Mouse (Mus musculus): ENCODE results near the gene Nlgn3.
"Not testable (repeated sequence)": the region's sequence is repeated elsewhere in the genome, so short reads cannot be mapped to it uniquely, and the experiment has no call there.

Nlgn3 gene

DNA sequence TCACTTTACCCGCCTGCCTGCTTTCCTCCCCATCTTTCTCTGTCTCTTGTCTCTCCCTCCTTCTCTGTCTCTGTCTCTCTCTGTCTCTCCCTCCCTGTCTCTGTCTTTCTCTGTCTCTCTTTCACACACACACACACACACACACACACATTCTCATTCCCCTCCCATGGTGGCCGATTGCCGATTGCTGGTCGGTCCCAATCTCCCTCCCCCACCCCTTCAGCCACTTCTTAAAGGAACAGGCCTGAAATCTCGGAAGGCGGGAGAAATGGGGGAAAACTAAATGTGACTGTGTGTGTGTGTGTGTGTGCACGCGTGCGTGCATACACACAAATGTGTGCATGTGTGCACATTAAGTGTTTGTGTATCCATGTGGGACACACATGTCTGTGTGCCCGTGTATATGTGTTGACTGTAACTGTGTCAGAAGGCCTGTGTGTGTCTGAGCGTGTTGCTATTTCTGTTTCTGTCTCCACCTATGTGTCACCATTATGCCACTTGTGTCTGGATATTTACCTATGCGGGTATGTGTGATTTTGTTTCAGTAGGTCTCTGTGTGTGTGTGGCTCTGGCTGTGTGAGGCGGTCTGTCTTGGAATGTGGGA lies 1.6 kb downstream of the Nlgn3 start:
- DNase-seq, result peak; percentile 72

DNA sequence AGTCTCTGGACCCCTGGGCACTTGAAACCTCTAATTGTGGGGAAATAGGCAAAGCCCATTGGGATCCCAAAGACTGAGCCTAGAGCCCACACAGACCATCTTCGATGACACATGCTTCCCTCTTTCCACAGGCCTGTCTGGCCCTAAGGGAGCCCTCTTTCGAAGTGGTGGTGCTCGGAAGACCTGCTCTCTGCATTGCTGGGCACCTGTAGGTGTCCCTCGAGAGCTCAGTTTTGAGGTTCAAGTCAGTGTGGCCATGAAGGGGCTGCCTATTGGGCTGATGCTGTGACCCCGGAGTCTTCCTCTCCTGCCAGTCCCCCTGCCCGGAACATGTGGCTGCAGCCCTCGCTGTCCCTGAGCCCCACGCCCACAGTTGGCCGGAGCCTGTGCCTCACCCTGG lies 2.7 kb downstream of the Nlgn3 start:
- no peak for DNase-seq

DNA sequence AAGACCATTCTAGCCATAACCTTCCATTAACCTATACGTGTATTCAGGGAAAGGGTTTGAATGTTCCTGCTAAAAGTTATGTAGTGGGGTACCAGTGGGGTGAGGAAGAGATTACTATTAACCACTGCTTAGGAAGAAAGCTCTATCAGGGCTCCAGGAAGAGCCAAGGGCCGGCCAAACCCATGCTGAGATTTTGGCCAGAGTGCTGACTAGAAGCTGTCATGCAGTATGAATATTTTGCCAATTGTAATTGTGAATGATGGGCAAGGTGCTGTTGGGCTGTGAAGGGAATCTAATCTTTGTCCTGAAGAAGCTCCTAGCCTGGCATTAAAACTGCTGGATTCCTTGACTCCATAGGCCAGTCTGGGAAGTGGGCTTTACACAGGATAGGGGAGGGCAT lies 5.7 kb downstream of the Nlgn3 start:
- no peak for DNase-seq

DNA sequence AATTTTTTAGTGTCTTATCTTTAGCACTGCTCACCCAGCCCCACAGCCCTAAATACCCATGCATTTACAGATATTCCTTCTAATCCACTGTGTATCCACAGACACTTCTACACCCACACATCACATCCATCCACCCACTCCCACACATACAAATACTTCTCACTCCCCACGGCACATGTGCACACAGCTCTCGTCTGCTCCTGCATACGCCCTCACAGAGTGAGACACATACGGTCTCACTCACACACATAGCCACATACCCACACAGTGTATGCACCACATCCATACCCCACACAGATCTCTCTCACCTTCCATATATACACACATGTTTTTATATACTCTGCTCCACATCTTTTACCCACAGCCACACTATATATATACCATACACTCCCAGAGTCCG lies 10.3 kb downstream of the Nlgn3 start:
- DNase-seq, result no peak

DNA sequence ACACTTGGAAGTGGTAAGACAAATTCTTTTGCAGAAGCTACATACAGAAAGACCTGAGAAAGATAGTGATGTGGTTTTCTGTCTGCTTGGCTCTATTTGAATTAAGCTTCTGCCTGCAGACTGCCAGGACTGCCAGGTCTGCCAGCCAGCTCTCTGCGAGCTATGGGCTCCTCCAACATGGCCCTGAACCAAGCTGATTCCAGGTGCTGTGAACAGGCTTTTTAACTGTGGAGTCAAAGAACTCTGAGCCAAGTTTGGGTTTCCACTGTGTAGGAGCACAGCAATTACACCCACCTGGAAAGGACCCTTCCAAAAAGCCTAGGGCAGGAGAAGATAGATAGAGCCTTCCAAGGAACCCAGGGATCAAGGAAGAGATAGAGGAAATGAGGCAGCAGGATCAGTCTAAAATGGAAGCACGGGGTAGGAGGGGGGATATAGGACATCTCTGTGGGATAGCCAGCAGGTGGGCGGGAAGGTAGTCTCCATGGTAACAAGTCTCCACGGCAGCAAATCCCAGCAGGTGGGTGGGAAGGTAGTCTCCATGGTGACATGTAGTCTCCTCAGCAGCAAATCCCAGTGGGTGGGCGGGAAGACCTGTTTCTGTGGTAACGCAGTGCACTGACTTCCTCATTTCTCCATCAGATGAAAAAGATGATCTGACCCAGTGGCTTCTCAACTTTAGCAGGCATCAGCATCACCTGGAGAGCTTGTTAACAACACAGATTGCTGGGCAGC lies 14.8 kb downstream of the Nlgn3 start:
- DNase-seq, result peak; percentile 37

DNA sequence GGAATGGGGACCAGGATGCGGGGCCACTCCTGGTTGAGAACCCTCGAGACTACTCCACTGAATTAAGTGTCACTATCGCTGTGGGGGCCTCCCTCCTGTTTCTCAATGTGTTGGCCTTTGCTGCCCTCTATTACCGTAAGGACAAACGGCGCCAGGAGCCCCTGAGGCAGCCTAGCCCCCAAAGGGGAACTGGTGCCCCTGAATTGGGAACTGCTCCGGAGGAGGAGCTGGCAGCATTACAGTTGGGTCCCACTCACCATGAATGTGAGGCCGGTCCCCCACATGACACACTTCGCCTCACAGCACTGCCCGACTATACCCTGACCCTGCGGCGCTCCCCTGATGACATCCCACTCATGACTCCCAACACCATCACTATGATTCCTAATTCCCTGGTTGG lies 20.8 kb downstream of the Nlgn3 start:
- DNase-seq, result no peak

DNA sequence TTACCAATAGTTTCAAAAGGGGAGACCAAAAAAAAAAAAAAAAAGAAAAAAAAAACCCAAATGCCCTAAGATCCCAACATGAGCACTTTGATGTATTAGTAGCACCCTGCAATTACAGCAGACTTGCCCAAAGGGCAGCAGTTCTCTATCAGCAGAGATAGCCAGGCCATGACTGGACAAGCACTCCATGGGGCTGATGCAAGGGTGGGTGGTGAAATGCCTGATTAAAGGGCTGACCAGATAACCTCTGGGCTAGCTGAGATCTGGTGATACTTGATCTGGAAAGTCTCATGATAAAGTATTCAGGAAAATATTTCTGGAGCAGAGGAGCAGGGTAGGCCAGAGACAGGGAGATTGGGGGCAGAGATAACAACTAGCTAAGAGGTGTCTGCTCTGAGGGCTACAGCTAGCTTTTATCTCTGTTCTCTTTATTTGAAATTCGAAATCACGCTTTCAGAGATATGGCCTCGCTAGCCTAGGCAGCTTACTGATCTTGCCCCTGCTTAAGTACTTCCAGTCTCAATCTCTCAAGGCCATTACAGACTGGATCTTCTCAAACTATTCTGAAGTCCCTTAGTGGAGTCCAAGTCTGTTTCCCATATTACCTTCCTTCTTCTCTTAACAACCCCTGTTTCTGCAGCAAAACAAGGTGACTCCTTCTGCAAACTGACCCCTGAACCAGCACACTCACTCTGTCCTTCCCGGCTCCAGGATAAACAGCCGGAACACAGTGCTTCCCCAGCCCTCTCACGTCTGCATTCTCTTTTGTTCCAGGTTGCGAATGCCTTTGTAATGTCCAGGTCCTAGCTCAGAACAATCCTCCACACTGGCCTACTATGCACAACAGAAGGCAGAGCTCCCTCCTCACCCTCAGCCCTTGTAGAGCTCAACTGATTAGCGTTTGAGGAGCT lies 27.3 kb downstream of the Nlgn3 start:
- DNase-seq, result no peak

DNA sequence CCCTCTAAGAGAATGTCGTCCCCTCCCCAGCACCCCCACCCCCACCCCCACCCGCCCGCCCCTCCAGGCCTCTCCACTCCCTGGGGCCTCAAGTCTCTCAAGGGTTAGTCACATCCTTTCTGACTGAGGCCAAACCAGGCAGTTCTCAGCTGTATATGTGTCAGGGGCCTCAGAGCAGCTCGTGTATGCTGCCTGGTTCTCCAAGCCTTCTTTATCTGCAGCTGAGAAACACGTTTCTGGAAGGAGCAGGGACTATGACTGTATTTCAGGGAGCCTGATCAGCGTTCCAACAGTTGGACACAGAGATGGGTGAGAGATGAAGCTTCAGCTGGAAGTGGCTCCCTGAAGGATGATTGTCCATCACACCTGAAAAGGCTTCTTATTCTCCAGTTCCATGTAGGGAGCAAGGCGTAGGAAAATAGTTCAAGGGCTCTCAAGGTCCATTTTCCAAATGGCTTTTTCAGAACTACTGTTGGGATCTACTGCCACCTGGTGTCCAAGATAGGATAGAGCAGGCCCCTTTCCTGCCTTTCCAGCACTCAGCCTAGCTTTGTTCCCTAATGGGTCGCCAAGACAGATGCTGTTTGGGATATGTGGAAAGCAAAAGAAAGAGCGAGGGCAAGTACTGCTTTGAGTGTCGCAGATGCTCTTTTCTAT lies 30.5 kb downstream of the Nlgn3 start:
- DNase-seq, result peak; percentile 79

DNA sequence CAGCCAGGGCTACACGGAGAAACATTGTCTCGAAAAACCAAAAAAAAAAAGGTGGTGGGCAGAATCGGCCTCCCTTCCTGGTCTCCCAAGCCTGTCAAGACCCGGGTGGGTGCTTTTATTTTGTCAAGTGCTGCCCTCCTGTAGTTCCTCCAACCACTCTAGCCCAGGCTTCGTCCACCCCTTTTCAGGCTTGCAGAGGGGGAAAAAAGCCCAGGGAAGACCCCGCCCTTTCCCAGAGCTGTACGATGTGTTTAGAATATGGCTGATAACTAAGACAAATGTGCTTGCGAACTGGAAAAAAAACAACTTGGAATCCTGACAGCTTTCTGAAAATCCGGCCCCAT lies 33.0 kb downstream of the Nlgn3 start:
- DNase-seq, result no peak

DNA sequence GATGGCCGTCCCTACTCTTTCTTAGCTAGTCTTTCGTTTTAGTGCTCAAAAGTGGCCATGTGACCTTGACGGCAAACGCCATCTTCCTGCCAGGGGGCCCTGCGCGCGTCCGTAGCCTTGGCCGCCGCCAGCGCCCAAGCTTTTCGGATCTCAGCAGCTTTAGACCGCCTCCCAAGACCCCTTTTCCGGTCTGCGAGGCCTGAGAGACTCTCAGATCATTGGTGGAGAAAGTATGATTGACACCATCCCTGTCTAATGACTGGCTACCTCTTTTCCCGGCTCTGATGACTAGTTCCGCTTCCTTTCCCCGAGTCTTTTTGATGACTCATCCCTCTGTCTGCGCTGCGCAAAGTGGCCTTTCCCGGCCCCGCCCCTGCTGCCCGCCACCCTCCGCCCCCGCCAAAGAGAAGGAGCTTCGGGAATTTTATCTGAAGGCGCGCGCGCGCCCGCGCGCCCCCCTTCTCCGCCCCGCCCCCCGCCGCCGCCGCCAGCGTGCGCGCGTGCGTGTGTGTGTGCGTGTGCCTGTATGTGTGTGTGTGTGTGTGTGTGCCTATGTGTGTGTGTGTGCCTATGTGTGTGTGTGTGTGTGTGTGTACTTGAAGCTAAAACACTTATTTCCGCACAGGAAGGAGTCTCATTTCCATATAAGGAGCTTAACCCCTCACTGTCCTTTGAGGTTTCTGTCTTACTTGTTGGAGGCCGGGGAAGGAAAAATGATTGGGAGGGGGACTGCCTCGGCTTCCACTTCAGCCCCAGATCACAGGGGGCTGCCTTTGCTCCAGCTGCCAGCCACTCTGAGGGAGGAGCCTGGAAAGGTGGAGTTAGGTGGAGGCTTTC lies 33.6 kb downstream of the Nlgn3 start:
- DNase-seq, result peak; percentile 98

DNA sequence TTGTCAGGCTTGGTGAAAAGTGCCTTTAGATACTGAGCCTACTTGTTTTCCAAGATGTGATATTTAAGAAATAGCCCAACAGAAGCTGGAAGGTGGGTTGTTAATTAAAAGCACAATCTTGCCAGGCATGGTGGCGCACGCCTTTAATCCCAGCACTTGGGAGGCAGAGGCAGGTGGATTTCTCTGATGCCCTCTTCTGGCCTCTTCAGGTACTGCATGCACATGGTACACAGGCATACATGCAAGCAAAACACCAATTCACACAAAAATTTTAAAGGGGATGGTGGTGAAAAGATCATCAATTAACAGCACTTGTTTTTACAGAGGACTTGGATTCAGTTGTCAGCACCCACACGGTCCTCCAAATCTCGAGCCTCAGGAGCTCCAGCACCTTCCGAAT lies 35.6 kb downstream of the Nlgn3 start:
- DNase-seq, result peak; percentile 31

DNA sequence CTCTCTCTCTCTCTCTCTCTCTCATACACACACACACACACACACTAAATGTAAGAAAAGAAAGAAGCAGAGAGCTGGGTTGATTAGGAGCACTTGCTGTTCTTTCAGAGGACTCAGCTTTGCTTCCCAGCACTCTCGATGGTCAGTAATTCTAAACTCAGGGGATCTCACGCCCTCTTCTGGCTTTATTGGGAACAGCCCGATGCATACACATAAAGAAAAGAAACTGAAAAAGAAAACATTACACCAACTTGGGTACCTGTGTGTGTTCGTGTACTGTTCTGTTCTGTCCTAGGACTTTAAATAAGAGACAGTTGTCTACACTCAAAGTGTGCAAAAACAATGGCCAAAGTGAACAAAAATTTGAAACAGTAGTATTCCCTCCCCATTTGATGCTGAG lies 39.7 kb downstream of the Nlgn3 start:
- no peak for DNase-seq

DNA sequence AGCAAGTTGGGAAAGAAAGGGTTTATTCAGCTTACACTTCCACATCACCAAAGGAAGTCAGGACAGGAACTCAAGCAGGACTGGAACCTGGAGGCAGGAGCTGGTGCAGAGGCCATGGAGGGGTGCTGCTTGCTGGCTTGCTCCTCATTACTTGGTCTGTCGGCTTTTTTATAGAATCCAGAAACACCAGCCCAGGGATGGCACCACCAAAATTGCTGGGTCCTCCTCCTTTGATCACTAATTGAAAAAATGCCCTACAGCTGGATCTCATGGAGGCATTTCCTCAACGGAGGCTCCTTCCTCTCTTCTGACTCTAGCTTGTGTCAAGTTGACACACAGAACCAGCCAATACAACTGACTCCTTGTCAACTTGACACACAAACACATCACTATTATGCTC lies 43.9 kb downstream of the Nlgn3 start:
- DNase-seq, result not testable (repeated sequence)

DNA sequence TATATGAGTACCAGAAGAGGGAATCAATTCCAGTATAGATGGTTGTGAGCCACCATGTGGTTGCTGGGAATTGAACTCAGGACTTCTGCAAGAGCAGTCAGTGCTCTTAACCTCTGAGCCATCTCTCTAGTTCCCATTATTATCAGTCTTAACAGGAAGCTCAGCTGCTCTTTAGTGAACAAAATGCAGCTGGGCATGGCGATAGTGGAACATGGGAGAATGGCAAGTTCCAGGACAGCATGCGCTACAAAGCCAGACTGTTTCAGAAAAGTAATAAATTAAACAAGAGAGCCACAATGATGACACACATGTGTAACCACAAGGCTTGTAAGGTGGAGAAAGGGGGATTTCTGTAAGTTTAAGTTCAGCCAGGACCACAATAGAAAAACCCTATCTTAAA lies 46.5 kb downstream of the Nlgn3 start:
- no peak for DNase-seq

DNA sequence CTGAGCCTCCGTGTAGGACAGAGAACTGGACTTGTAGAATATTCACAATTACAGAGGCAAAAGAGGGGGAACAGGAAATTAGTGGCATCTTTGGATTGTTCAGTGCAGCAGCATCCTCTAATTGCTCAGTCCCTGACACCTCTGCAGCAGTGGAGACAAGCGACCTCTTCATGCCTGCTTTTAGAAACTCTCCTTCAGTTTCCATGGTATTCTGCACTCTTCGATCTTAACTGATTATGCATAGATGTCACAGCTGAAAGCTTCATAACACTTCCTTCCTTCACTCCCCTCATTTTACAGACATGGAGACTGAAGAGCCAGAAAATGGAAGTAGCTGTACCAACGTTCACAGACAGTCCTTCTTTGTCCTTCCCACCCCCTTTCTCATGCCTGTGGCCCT lies 47.5 kb downstream of the Nlgn3 start:
- DNase-seq, result no peak

DNA sequence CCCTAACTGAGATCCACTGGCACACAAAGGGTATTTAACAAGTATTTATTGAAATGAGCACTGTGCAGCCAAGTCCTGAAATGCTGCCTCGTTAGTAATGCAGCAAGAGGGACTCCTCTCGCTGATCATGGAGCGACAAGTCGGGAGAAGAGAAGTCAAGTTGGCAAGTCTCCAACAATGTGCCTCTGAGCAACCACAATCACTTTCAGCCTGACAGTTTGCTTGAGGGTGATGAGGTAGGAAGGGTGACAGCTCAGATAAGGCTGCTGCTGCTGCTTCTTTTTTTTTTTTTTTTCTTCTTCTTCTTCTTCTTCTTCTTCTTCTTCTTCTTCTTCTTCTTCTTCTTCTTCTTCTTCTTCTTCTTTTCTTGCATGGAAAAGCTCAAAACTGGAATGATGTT lies 52.2 kb downstream of the Nlgn3 start:
- no peak for DNase-seq

DNA sequence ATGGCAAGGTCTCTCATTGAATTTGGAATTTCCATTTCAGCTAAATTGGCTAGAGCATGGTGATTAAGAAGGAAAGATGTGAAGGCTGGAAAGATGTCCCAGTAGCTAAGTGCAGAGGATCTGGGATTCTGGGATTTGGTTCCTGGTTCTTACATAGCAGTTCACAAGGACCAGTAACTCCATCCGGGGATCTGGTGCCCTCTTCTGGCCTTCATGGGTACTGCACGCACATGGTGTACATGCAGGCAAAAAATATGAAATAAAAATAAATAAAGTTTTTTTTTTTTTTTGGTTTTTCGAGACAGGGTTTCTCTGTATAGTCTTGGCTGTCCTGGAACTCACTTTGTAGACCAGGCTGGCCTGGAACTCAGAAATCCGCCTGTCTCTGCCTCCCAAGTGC lies 59.9 kb downstream of the Nlgn3 start:
- DNase-seq, result not testable (repeated sequence)

DNA sequence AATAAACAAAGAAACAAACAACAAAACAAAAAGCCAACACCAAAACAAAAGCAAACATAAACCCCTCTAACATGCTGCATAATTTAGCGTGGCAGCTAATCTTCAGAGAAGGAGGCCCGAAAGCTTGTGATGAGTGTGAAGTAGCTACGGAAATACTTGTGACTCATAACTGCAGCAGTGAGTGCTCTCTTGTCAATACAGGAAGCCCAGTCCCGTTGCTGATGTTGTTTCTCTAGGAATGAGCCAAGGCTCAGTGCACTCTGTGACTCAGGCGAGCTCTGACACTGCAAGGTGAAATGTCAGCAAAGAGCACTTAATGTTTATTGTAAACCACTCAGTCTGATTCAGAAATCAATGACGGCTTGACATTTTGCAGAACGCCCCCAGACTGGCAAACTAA lies 70.0 kb downstream of the Nlgn3 start:
- DNase-seq, result no peak

DNA sequence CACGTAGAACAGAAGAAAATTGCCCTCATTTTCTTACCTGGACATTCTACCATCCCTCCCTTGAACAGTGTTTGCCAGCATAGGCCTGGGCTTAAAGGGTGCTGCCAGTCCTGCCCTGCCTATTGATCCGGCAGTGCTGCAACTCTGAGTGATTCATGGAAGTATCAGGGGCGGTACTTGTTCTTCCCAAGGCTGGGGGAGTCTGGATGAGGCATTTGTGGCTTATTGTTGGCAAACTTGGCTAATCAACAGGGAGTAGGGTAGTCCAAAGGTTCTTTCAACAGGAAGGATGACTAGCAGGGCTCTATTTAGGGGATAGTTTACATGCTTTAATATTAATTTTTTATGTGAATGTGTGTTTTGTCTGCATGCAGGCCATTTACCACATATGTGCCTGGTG lies 71.6 kb downstream of the Nlgn3 start:
- no peak for DNase-seq

DNA sequence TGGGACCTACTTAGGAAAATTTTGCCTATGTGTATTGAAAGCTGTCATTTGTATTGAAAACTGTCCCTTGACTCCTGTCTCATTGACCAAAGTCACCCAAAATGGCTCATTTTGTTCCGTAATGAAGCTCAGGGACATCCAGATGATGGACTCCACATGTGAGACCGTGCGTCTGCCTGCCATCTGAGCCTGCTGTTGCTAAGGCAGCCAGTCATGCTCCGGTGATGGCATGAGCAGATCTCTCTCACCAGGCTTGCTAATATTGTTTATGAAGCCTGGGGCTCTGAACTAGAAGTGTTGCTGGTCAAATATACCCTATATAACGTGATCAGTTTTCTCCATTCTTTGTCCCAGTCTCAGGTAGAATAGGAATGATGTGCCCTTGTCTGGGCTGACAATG lies 74.0 kb downstream of the Nlgn3 start:
- no peak for DNase-seq
